Mouse (Mus musculus): Measurements from ENCODE around the gene Fxyd2. TPM values are rescaled to one million over a fixed set of nuclear protein-coding genes. Genes with fewer than 3 reads are reported as not detected.

The Fxyd2 gene
- polyA plus RNA-seq, 1 experiment = 0.07 TPM

- no peak overlapping the region for H3ac ChIP-seq (ENCODE audit: control insufficient read depth, insufficient read length)
- H3K4me3 ChIP-seq = no peak overlapping the region
- peaks cover 37% of the 10 kb centered on the region for H3K27me3 ChIP-seq (ENCODE audit: control insufficient read depth, insufficient read depth, insufficient read length)
- no peaks in the 10 kb centered on the region for H3K79me2 ChIP-seq (ENCODE audit: control insufficient read depth, insufficient read depth)
- TF ChIP-seq MAX (IDR thresholded peaks at IDR 0.05; ENCODE audit: low read depth) = no peak
- no peak for TF ChIP-seq USF1 (IDR thresholded peaks at IDR 0.05; ENCODE audit: low read depth)
- no peak for TF ChIP-seq POLR2A (IDR thresholded peaks at IDR 0.05; ENCODE audit: insufficient read length, low read depth)
- no peak for TF ChIP-seq MYOD1 (IDR thresholded peaks at IDR 0.05; ENCODE audit: control insufficient read depth in 1 of 3, insufficient read length in 2 of 3, low read depth in 2 of 3)
- TF ChIP-seq REST (IDR thresholded peaks at IDR 0.05; ENCODE audit: insufficient read depth, insufficient read length) = no peak
- TF ChIP-seq MYOG (IDR thresholded peaks at IDR 0.05; ENCODE audit: control insufficient read depth in 1 of 3, insufficient read depth in 1 of 3, insufficient read length in 2 of 3, low read depth in 2 of 3) = no peak
- no peak for TF ChIP-seq POLR2AphosphoS2 (IDR thresholded peaks at IDR 0.05; ENCODE audit: insufficient read length, low read depth)
- TF ChIP-seq SRF (IDR thresholded peaks at IDR 0.05; ENCODE audit: control insufficient read depth, insufficient read length, low read depth) = no peak
- no peak for TF ChIP-seq CEBPB (IDR thresholded peaks at IDR 0.05; ENCODE audit: insufficient read depth, poor library complexity, severe bottlenecking)
- no peak for TF ChIP-seq TCF3 (IDR thresholded peaks at IDR 0.05; ENCODE audit: insufficient read length, low read depth)
- TF ChIP-seq TCF12 (IDR thresholded peaks at IDR 0.05; ENCODE audit: insufficient read depth, poor library complexity, severe bottlenecking) = no peak
- no peak for TF ChIP-seq E2F4 (IDR thresholded peaks at IDR 0.05; ENCODE audit: insufficient read depth)
- no peak overlapping the region for H3K4me2 ChIP-seq (ENCODE audit: low read depth)
- H3K36me3 ChIP-seq (ENCODE audit: control insufficient read depth, insufficient read depth) = no peaks in the 10 kb centered on the region
Measured at GRCm38 (mm10) chr9:45444251-45444798, 44.9 kb downstream of the Fxyd2 start.

- H3K4me3 ChIP-seq = no peak overlapping the region
- TF ChIP-seq CEBPB (IDR thresholded peaks at IDR 0.05; ENCODE audit: insufficient read depth, poor library complexity, severe bottlenecking) = no peak
- TF ChIP-seq SRF (IDR thresholded peaks at IDR 0.05; ENCODE audit: control insufficient read depth, insufficient read length, low read depth) = no peak
- no peak for TF ChIP-seq POLR2A (IDR thresholded peaks at IDR 0.05; ENCODE audit: insufficient read length, low read depth)
- no peak for TF ChIP-seq E2F4 (IDR thresholded peaks at IDR 0.05; ENCODE audit: insufficient read depth)
- no peak for TF ChIP-seq MAX (IDR thresholded peaks at IDR 0.05; ENCODE audit: low read depth)
- TF ChIP-seq TCF3 (IDR thresholded peaks at IDR 0.05; ENCODE audit: insufficient read length, low read depth) = no peak
- no peak for TF ChIP-seq REST (IDR thresholded peaks at IDR 0.05; ENCODE audit: insufficient read depth, insufficient read length)
- TF ChIP-seq MYOG (IDR thresholded peaks at IDR 0.05; ENCODE audit: control insufficient read depth in 1 of 3, insufficient read depth in 1 of 3, insufficient read length in 2 of 3, low read depth in 2 of 3) = no peak
- no peak for TF ChIP-seq MYOD1 (IDR thresholded peaks at IDR 0.05; ENCODE audit: control insufficient read depth in 1 of 3, insufficient read length in 2 of 3, low read depth in 2 of 3)
- TF ChIP-seq USF1 (IDR thresholded peaks at IDR 0.05; ENCODE audit: low read depth) = no peak
- TF ChIP-seq POLR2AphosphoS2 (IDR thresholded peaks at IDR 0.05; ENCODE audit: insufficient read length, low read depth) = no peak
- TF ChIP-seq TCF12 (IDR thresholded peaks at IDR 0.05; ENCODE audit: insufficient read depth, poor library complexity, severe bottlenecking) = no peak
- H3K36me3 ChIP-seq (ENCODE audit: control insufficient read depth, insufficient read depth) = no peaks in the 10 kb centered on the region
- peaks cover 36% of the 10 kb centered on the region for H3K27me3 ChIP-seq (ENCODE audit: control insufficient read depth, insufficient read depth, insufficient read length)
- no peaks in the 10 kb centered on the region for H3K79me2 ChIP-seq (ENCODE audit: control insufficient read depth, insufficient read depth)
- H3K4me2 ChIP-seq (ENCODE audit: low read depth) = no peak overlapping the region
- H3ac ChIP-seq (ENCODE audit: control insufficient read depth, insufficient read length) = no peak overlapping the region
Measured at GRCm38 (mm10) chr9:45449658-45450057, 50.2 kb downstream of the Fxyd2 start.

GRCm38 (mm10) chr9:45451346-45451745 lies 51.9 kb downstream of the Fxyd2 start:
- peaks cover 32% of the 10 kb centered on the region for H3K27me3 ChIP-seq (ENCODE audit: control insufficient read depth, insufficient read depth, insufficient read length)
- no peak overlapping the region for H3K4me3 ChIP-seq
- no peaks in the 10 kb centered on the region for H3K36me3 ChIP-seq (ENCODE audit: control insufficient read depth, insufficient read depth)
- no peak for TF ChIP-seq CEBPB (IDR thresholded peaks at IDR 0.05; ENCODE audit: insufficient read depth, poor library complexity, severe bottlenecking)
- no peak for TF ChIP-seq POLR2A (IDR thresholded peaks at IDR 0.05; ENCODE audit: insufficient read length, low read depth)
- no peak for TF ChIP-seq MYOG (IDR thresholded peaks at IDR 0.05; ENCODE audit: control insufficient read depth in 1 of 3, insufficient read depth in 1 of 3, insufficient read length in 2 of 3, low read depth in 2 of 3)
- no peak for TF ChIP-seq MYOD1 (IDR thresholded peaks at IDR 0.05; ENCODE audit: control insufficient read depth in 1 of 3, insufficient read length in 2 of 3, low read depth in 2 of 3)
- TF ChIP-seq SRF (IDR thresholded peaks at IDR 0.05; ENCODE audit: control insufficient read depth, insufficient read length, low read depth) = no peak
- TF ChIP-seq TCF3 (IDR thresholded peaks at IDR 0.05; ENCODE audit: insufficient read length, low read depth) = no peak
- no peak for TF ChIP-seq USF1 (IDR thresholded peaks at IDR 0.05; ENCODE audit: low read depth)
- no peak for TF ChIP-seq REST (IDR thresholded peaks at IDR 0.05; ENCODE audit: insufficient read depth, insufficient read length)
- TF ChIP-seq MAX (IDR thresholded peaks at IDR 0.05; ENCODE audit: low read depth) = no peak
- no peak for TF ChIP-seq POLR2AphosphoS2 (IDR thresholded peaks at IDR 0.05; ENCODE audit: insufficient read length, low read depth)
- TF ChIP-seq E2F4 (IDR thresholded peaks at IDR 0.05; ENCODE audit: insufficient read depth) = no peak
- TF ChIP-seq TCF12 (IDR thresholded peaks at IDR 0.05; ENCODE audit: insufficient read depth, poor library complexity, severe bottlenecking) = no peak
- H3K79me2 ChIP-seq (ENCODE audit: control insufficient read depth, insufficient read depth) = no peaks in the 10 kb centered on the region
- H3K4me2 ChIP-seq (ENCODE audit: low read depth) = no peak overlapping the region
- no peak overlapping the region for H3ac ChIP-seq (ENCODE audit: control insufficient read depth, insufficient read length)

- Histone ChIP-seq H3K79me2 (ENCODE audit: control insufficient read depth, insufficient read depth) (no peaks in the 10 kb centered on the region), H3K4me3 (no peak overlapping the region), H3K27me3 (ENCODE audit: control insufficient read depth, insufficient read depth, insufficient read length) (peaks cover 19% of the 10 kb centered on the region), H3K36me3 (ENCODE audit: control insufficient read depth, insufficient read depth) (no peaks in the 10 kb centered on the region), H3K4me2 (ENCODE audit: low read depth) (no peak overlapping the region), H3ac (ENCODE audit: control insufficient read depth, insufficient read length) (no peak overlapping the region)
- no peak for TF ChIP-seq E2F4 (IDR thresholded peaks at IDR 0.05; ENCODE audit: insufficient read depth)
Measured at GRCm38 (mm10) chr9:45454032-45454431, 54.6 kb downstream of the Fxyd2 start.
